Mouse (Mus musculus) B cell, adult 2 months (primary cell): ENCODE data around the gene Rab25.

Experiments
- DNase-seq, 2 experiments: peaks; one replicate each; pipeline ENCODE4 v3.0.0; 2022

Gene Rab25

GRCm38 (mm10) chr3:88523027-88523426 lies 25.1 kb downstream of the Rab25 start:
- DNase-seq: no peak

DNA sequence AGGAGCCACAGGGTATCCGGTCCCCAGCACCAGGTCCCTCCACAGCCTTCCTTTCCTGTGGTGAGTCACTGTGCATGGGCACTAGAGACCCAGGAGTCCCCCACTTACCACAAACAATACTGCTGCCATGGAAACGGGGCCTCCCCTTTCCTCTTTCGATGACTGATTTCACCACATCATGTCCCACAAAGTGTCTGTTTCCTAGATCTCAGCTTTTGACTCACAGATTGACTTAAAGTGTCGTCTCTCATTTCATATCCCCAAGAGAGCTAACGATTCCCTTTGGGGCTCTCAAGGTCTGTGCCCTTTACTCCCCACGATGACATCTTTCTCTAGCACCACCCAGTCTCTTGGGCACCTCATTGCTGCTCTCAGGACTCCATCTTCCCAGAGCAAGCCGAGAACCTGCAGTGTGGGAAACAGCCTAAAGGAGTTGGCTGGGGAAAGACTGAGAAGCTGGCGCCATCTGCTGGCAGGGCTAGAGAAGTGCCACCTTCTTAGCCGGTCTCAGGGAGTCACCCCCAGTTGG lies 26.2 kb downstream of the Rab25 start:
- peak; percentile 89 to 94 for DNase-seq

DNA sequence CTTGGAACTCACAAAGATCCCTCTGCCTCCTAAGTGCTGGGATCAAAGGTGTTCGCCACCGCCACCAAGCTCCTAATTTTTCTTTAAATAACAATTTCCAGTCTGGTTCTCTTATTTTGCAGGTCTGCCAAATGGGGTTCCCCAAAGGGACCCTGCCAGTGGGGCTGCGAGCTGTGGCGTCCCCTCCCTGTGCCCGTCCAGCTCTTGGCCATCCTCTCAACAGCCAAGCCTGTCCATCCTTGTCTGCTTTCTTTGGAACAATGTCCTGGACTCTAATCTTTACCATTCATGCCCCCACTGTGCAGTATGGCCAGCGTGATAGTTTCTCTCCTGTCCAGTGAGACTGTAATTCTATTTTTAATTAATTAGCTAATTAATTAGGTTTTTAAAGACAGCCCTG lies 26.9 kb downstream of the Rab25 start:
- no peak for DNase-seq

- DNase-seq: no peak
Measured at GRCm38 (mm10) chr3:88520078-88520477, 28.0 kb downstream of the Rab25 start.

DNA sequence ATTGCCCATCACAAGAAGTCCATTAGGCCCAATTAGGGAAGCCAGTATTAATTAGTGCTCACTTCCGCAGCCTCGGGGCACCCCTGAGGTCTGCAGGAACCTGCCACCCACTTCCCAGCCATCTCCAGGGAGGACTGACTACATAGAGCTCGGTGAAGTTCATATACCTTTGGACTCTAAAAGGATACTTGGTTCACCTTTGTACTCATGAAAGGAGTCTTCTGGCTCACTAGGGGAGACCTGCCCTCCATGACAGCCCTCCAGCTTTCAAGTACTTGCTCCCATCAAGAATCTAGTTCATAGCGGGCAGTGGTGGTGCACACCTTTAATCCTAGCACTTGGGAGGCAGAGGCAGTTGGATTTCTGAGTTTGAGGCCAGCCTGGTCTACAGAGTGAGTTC lies 29.7 kb downstream of the Rab25 start:
- DNase-seq: no peak

- no peak for DNase-seq
Measured at GRCm38 (mm10) chr3:88516407-88516806, 31.7 kb downstream of the Rab25 start.

GRCm38 (mm10) chr3:88515095-88515386 lies 33.1 kb downstream of the Rab25 start:
- DNase-seq: no peak

DNA sequence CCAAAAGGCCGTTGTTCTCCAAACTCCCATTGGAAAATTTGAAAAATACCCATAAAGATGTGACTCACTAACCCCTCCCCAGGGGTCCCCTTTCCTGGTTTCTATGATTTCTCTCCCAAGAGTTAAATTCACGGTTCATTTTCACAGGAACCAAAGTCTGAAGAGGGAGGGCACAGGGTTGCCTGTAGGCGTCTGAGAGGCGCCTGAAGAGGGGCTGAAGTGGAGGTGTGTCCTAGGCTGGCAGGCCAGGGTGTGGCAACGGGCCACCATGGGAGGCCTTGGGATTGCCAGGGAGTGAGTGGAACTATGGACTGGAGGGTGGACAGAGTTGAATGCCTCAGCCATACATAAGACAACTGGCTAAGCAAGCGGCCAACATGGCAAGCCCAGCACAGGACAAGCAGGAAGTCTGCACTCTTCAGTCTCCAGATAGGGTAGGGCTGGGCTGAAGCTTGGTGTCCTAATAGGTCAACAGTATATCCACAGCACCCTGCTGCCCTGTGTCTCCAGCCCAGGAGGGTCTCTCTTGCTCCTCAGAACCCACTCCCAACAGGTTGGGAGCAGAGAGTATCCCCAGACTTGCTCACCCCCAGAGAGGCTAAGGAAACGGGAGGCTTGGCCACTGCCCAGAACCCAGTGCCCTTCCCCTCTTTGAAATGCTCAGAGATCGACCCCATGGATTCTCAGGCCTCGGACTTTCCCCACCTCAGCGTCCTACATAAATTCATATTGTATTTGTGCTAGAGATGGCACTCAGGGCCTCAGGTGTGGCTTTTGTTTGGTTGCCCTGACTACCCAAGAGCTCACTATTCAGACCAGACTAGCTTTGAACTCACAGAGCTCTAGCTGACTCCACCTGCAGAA lies 33.6 kb downstream of the Rab25 start:
- no peak for DNase-seq

- peak; percentile 66 to 70 for DNase-seq
Measured at GRCm38 (mm10) chr3:88513546-88514115, 34.5 kb downstream of the Rab25 start.

- no peak for DNase-seq
Measured at GRCm38 (mm10) chr3:88512896-88513545, 35.1 kb downstream of the Rab25 start.

GRCm38 (mm10) chr3:88512141-88512895 lies 35.8 kb downstream of the Rab25 start:
- no peak for DNase-seq

GRCm38 (mm10) chr3:88511559-88511958 lies 36.5 kb downstream of the Rab25 start:
- peak in 1 of 2 experiments; percentile 35 for DNase-seq

DNA sequence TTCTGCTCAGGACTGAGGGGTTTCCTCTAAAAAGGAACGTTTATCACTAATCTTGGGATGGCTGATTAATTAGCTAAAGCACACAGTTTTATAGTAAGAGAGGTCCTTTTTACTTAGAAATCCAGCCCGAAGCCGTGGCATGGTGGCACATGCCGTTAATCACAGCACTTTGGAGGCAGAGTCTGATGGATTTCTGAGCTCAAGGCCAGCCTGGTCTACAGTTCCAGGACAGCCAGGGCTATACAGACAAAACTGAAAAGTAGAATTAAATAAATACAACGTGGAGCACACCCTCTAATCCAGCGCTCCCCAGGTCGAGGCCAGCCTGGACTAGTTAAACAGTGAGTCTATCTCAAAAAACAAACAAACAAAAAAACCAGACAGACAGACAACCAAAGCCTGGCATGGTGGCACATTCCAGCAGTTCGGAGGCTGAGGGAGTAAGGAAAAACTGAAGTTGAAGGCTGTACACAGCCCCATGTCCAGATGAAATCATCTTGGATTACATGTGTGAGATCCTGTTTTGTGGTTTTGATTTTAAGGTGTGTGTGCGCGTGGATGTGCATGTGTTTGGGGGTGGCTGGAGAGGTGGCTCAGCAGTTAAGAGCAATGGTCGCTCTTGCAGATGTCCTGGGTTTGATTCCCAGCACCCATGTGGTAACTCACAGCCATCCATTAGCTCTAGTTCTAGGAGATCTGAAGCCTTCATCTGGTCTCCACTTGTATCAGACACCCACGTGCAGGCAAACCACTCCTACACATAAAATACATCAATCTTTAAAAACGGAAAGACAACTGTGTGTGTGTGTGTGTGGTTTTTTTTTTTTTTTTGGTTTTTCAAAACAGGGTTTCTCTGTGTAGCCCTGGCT lies 37.4 kb downstream of the Rab25 start:
- peak; percentile 54 to 58 for DNase-seq

DNA sequence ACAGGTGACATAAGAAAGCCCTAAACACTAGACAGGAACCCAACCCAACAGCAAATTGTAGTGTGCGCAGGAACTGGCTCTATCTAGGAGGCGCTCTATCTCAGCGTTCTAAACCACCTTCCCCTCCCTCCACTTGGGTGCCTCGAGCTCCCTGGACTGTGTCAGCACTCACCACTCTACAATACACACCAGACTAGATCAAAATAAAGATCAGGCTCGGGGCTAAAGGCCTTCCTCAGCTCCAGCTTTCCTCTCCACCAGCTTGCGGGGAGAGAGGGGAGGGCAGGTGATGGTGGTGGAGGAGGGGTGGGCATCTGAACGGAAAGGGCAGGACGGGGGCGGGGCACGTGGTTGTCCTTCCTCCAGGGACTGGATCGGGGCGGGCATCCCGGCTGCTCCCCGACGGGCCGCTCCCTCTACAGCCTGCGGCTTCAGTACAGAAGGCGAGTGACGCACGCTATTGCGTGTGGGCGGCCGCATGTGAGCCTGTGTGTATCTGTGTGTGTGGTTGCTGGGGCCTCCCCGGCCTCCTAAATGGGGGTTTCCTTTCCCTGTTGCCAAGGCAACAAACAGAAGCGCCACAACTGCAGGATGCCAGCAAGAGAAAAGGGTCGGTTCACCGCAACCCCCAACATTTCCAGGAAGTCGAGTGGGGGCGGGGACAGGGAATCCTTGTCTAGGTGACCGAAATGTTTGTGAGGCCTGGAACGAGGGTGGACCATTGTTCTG lies 38.2 kb downstream of the Rab25 start, which contains the start of gene Lmna:
Gene Lmna (minus strand): TSS at position 265 of the 729 bp plus-strand sequence.
- DNase-seq: peak; percentile 98 to 99

DNA sequence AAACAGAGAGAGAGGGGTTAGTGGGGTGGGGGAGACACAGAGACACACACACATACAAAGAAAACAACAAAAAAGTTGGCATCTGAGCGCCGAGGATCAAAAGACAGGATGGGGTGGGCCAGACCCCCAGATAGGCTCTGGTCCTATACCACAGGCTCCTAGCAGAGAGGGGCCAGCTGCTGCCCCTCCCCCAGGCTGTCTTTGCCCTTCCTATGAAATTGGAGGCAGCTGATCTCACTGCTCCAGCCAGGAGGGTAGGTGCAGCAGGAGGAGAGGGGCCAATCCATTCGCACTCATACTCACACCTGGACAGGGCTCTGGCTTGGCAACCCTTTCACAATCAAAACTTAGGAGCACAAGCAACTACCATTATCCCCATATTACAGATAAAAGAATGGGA lies 38.9 kb downstream of the Rab25 start:
- DNase-seq: no peak

DNA sequence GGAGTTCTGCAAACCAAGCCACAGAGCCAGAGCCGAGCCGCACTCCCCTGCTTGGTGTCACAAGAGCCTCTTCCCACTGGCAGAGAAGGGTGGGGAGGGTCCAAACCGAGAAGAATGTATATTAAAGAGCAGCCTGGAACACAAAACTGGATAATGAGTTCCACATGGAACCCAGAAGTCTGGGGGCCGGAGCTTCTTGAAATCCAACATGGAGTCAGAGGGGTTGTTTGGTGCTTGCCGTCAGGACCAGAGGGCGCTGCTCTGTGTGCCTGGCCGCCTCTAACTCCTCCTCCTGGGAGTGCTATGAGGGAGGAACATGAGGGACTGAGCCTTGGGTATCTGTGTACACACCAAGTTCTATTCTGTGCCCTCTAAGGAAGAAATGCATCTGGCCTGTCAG lies 42.3 kb downstream of the Rab25 start:
- no peak for DNase-seq

DNA sequence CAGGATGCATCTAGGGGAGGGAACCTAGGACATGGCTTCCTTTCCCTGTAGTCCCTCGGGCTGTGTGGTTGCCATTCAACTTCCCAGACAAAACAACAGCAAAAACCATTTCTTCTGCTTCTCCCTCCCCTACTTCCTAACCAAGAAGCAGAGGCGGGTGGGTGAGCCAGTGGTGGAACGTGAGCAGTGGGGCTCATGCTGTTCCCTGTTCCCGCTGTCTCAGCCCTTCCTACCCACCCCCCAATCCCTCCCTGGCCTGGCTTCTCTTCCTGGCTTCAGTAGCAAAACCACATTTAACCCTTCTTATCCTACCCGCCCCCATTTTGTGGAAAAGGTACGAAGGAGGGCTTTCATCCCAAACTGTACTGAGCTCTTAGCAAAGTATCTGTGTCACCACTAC lies 43.0 kb downstream of the Rab25 start:
- DNase-seq: no peak

- no peak for DNase-seq
Measured at GRCm38 (mm10) chr3:88503881-88504746, 44.0 kb downstream of the Rab25 start.

DNA sequence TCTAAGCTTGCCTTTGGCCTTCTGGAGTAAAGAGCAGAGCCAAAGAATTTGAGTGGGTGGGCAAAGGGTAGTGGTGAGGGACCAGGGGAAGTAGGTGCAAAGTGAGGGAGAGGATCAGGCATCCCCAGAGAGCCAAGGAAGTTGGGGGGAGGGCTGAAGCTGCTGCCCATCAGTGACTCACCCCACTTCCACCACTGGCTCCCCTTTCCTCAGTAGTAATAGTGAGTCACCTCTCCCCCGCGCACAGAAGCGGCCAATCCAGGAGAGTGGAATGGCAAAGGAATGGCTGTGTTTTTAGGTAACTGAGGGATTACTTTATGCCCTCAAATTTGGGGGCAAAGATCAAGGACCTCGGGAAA lies 44.6 kb downstream of the Rab25 start:
- no peak for DNase-seq
